Mouse (Mus musculus): ENCODE measurements around the gene Gipc3. TPM values are rescaled to one million over a fixed set of nuclear protein-coding genes. Genes with fewer than 3 reads are reported as not detected.

The Gipc3 gene
- polyA plus RNA-seq, 1 experiment from 2014 or later: 0.08 TPM

DNA sequence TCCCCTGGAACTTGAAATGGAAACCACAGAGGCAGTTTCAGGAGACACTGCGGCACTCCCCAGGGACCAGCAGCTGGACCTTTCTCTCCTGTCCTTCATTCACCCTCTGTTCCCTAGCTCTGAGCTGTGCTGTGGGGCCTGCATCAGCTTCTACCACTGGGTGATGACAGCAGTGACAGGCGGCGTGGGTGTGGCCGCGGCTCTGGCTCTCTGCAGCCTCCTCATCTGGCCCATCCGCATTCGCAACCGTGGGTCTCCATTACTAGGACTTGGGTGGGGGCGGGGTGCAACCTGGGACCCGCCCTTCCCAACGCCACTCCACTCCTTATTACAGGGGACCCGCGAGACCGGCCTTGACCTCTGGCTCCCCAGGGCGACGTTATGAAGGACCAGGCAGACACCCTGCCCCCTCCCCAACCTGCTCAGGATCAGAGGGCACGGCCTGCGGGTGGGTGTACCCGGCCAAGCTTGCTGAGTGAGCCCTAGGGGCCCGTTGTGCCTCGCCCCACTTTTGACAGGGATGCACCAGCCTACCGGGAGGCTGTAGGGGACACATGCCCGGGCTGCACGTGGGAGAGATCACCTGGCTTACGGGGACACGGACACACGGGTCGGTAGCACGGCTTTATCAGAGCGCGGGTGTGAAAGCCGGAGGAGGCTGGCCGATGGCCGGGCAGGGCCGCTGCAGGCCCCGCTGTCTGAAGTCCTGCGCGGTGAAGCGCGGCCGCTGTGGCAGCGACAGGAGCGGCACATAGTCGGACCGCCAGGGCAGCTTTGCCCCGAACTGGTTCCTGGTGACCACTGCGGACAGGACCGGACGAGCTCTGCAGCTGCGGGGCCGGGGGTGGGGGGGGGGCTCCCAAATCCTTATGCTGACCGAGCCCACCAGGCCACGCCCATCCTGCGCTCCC is 20.6 kb upstream of the Gipc3 start:
- H3K4me2 ChIP-seq: peak overlapping the region; percentile 60
- peak overlapping the region; percentile 34 for H3K4me3 ChIP-seq (ENCODE audit: low read depth, low read length)
- peaks cover 31% of the 10 kb centered on the region for H3K4me1 ChIP-seq (ENCODE audit: insufficient read depth)
- H3K27ac ChIP-seq (ENCODE audit: low read depth): peak overlapping the region; percentile 79
- 8% methylated on average over 54 of the region's 54 CpGs for WGBS
- H3K36me3 ChIP-seq (ENCODE audit: insufficient read depth): peaks cover 41% of the 10 kb centered on the region
- peak; percentile 37 for DNase-seq
- peak overlapping the region; percentile 39 for H3K9ac ChIP-seq
- no peak for TF ChIP-seq CTCF (IDR thresholded peaks at IDR 0.05; ENCODE audit: low read depth)
- H3K9me3 ChIP-seq (ENCODE audit: low read depth, low read length): no peaks in the 10 kb centered on the region
- no peak for ATAC-seq (ENCODE audit: insufficient read depth)
- peaks cover 8% of the 10 kb centered on the region; the same call in 1 of the 2 replicates for H3K27me3 ChIP-seq (ENCODE audit: insufficient read depth, low read length)

DNA sequence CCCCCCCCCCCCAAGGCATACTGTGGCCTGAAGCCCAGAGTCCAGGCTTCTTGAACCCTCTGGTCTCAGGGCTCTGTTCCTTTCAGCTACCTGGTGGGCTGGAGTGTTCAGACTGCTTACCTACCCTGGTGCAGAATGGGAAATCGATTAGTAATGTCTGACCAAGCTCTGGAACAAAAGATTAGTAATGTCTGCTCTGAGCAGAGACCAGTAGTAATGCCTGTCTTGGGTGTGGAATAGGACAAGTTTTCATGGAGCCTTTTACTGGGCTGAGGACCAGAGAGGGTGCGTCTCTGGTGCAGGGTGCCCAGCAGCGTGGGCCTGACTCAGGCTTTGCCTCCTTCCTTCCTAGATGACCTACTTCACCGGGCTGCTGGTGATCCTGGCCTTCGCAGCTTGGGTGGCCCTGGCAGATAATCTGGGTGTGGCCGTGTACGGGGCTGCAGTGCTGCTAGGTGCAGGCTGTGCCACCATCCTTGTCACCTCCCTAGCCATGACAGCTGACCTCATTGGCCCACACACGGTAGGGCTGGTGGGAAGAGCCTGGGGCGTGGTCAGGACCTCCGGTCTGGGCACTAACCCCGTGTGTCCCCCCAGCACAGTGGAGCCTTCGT is 19.4 kb upstream of the Gipc3 start:
- peak; percentile 52 for DNase-seq
- H3K4me3 ChIP-seq (ENCODE audit: low read depth, low read length): no peak overlapping the region
- H3K9me3 ChIP-seq (ENCODE audit: low read depth, low read length): no peaks in the 10 kb centered on the region
- H3K27me3 ChIP-seq (ENCODE audit: insufficient read depth, low read length): peaks cover 8% of the 10 kb centered on the region; the same call in 1 of the 2 replicates
- peak; percentile 9; the same call in 1 of the 2 replicates for ATAC-seq (ENCODE audit: insufficient read depth)
- H3K9ac ChIP-seq: peak overlapping the region; percentile 26; the same call in 1 of the 2 replicates
- no peak for TF ChIP-seq CTCF (IDR thresholded peaks at IDR 0.05; ENCODE audit: low read depth)
- H3K4me2 ChIP-seq: peak overlapping the region; percentile 60
- WGBS: 53% methylated on average over 12 of the region's 12 CpGs
- H3K4me1 ChIP-seq (ENCODE audit: insufficient read depth): peaks cover 40% of the 10 kb centered on the region
- peak overlapping the region; percentile 79 for H3K27ac ChIP-seq (ENCODE audit: low read depth)
- H3K36me3 ChIP-seq (ENCODE audit: insufficient read depth): peaks cover 29% of the 10 kb centered on the region

DNA sequence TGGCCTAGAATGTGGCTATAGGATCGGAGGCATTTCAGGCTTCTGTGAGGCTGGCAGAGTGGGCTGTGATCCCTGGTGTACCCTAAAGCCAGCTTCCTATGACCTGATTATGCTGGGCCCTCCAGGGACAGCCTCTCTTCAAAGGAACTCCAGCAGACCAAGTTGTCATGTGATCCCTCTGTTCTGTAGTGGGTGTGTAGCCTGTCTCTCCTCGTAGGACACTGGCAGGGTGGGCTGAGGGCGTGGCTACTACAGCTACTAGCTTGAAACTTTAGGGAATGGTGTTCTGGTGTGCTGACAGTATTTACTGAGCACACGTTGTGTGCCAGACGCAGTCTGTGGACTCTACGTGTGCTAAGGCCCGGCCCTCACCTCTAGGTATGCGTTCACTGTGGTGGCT is 17.7 kb upstream of the Gipc3 start:
- Histone ChIP-seq H3K9ac (no peak overlapping the region), H3K27ac (ENCODE audit: low read depth) (no peak overlapping the region), H3K4me1 (ENCODE audit: insufficient read depth) (peaks cover 42% of the 10 kb centered on the region)

DNA sequence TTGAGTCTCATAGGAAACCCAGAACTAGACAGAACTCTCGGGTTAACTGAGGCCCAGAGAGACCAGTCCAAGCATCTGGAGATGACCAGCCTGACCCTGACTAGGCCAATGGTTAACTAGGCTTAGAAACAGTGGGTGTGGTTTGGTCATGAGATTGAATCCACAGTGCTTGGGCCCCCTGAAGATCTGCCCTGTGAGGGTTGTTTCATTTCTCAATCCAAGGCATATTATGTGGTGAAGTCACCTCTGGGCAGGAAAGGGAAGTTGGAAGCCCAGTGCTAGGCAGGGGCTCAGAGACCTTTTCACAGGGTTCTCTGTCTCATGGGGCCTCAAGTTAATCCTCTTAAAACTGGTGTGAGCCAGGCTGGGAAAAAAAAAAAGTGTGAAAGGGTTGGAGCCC is 15.8 kb upstream of the Gipc3 start:
- H3K27me3 ChIP-seq (ENCODE audit: insufficient read depth, low read length): peaks cover 6% of the 10 kb centered on the region; the same call in 1 of the 2 replicates
- H3K9ac ChIP-seq: no peak overlapping the region; the same call in 1 of the 2 replicates
- H3K9me3 ChIP-seq (ENCODE audit: low read depth, low read length): no peaks in the 10 kb centered on the region
- H3K27ac ChIP-seq (ENCODE audit: low read depth): peak overlapping the region; percentile 69; the same call in 1 of the 2 replicates
- WGBS: 68% methylated on average over 1 of the region's 1 CpGs
- peak overlapping the region; percentile 100 for H3K4me2 ChIP-seq
- peaks cover 29% of the 10 kb centered on the region for H3K4me1 ChIP-seq (ENCODE audit: insufficient read depth)
- no peak for TF ChIP-seq CTCF (IDR thresholded peaks at IDR 0.05; ENCODE audit: low read depth)
- DNase-seq: no peak
- peak overlapping the region; percentile 78 for H3K4me3 ChIP-seq (ENCODE audit: low read depth, low read length)
- H3K36me3 ChIP-seq (ENCODE audit: insufficient read depth): peaks cover 13% of the 10 kb centered on the region; the same call in 1 of the 2 replicates
- ATAC-seq (ENCODE audit: insufficient read depth): no peak

More for the DNA sequence above, 17.7 kb upstream of the Gipc3 start:
- TF ChIP-seq CTCF (IDR thresholded peaks at IDR 0.05; ENCODE audit: low read depth): no peak
- DNase-seq (peak; percentile 36), ATAC-seq (ENCODE audit: insufficient read depth) (no peak)
- 57% methylated on average over 8 of the region's 8 CpGs for WGBS
- Histone ChIP-seq H3K4me3 (ENCODE audit: low read depth, low read length) (no peak overlapping the region), H3K9me3 (ENCODE audit: low read depth, low read length) (no peaks in the 10 kb centered on the region), H3K27me3 (ENCODE audit: insufficient read depth, low read length) (peaks cover 8% of the 10 kb centered on the region; the same call in 1 of the 2 replicates), H3K4me2 (no peak overlapping the region), H3K36me3 (ENCODE audit: insufficient read depth) (peaks cover 13% of the 10 kb centered on the region; the same call in 1 of the 2 replicates)

DNA sequence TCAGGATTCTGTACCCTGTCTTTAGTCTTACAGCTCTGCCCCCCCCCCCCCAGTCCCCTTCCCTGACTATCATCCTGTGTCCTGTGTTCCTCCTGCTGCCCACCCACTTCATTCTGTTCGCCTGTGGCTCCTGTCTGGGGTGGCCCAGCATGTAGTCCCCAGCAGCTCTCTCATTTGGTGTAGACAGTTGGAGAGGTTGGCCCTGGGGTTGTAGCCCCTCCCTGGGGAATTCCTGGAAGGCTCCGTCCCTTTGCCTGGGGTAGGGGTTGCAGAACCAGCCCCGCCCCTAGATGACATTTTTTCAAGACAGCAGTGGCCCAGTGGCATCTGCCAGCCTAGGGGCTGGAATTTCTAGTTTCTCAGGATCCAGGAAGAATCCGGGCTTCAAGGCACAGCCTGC is 15.1 kb upstream of the Gipc3 start:
- peak overlapping the region; percentile 69; the same call in 1 of the 2 replicates for H3K27ac ChIP-seq (ENCODE audit: low read depth)
- peaks cover under 1% of the 10 kb centered on the region; the same call in 1 of the 2 replicates for H3K27me3 ChIP-seq (ENCODE audit: insufficient read depth, low read length)
- peak; percentile 54 for DNase-seq
- H3K9me3 ChIP-seq (ENCODE audit: low read depth, low read length): no peaks in the 10 kb centered on the region
- ATAC-seq (ENCODE audit: insufficient read depth): peak; percentile 1; the same call in 1 of the 2 replicates
- no peak for TF ChIP-seq CTCF (IDR thresholded peaks at IDR 0.05; ENCODE audit: low read depth)
- peak overlapping the region; percentile 81 for H3K9ac ChIP-seq
- H3K4me3 ChIP-seq (ENCODE audit: low read depth, low read length): peak overlapping the region; percentile 78
- H3K4me2 ChIP-seq: peak overlapping the region; percentile 100
- 27% methylated on average over 4 of the region's 4 CpGs for WGBS
- peaks cover 24% of the 10 kb centered on the region for H3K4me1 ChIP-seq (ENCODE audit: insufficient read depth)
- H3K36me3 ChIP-seq (ENCODE audit: insufficient read depth): peaks cover 13% of the 10 kb centered on the region; the same call in 1 of the 2 replicates

DNA sequence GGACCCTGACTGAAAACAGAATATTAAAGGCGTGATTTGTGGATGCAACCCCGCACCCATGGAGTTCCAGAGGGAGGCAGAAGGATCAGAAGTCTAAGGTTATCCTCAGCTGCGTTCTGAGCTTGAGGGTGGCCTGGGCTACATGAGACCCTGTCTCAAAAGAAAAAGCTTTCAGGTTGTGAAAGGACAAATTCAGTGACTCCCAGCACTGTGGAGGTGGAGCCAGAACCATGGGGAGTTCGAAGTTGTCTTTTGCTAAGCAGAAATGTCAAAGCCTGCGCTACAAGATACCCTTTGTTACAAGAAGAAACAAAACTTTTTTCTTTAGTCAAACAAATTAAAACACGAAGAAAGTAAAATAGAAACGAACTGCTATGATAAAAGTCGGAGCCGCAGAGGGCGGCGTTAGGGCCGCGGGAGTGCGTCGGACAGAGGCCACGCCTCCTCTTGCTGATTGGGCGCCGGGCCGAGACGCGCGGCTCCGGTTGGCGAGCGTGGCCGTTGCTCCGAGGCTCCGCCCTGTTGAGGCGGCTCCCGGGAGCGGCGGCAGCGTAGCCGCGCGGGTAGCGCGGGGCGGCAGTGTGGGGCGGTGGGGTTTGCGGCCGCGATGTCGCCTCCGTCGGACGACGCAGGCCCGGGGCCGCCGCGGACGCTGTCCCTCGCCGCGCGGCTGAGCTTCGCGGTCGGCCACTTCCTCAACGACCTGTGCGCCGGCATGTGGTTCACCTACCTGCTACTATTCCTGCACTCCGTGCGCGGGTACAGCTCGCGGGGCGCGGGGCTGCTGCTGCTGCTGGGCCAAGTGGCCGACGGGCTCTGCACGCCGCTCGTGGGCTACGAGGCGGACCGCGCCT is 14.2 kb upstream of the Gipc3 start, which contains the start of gene Mfsd12:
Gene Mfsd12, plus strand, starts transcription at position 501 of the 854 bp plus-strand sequence.
- peaks cover 21% of the 10 kb centered on the region for H3K4me1 ChIP-seq (ENCODE audit: insufficient read depth)
- H3K36me3 ChIP-seq (ENCODE audit: insufficient read depth): peaks cover 11% of the 10 kb centered on the region; the same call in 1 of the 2 replicates
- H3K9me3 ChIP-seq (ENCODE audit: low read depth, low read length): no peaks in the 10 kb centered on the region
- DNase-seq (peak; percentile 96), ATAC-seq (ENCODE audit: insufficient read depth) (peak; percentile 84)
- peak within 1 kb of the TSS; percentile 81 for H3K9ac ChIP-seq
- TF ChIP-seq CTCF (IDR thresholded peaks at IDR 0.05; ENCODE audit: low read depth): no peak
- peak within 1 kb of the TSS; percentile 100 for H3K4me2 ChIP-seq
- WGBS: 2% methylated on average over 75 of the region's 79 CpGs
- no peaks in the 10 kb centered on the region for H3K27me3 ChIP-seq (ENCODE audit: insufficient read depth, low read length)
- peak within 1 kb of the TSS; percentile 69; the same call in 1 of the 2 replicates for H3K27ac ChIP-seq (ENCODE audit: low read depth)
- H3K4me3 ChIP-seq (ENCODE audit: low read depth, low read length): peak within 1 kb of the TSS; percentile 78
